Mouse (Mus musculus) CD4-positive helper T cell, adult 2 months (primary cell): ENCODE results near the gene Gpm6a.
"Not testable (repeated sequence)": the region's sequence is repeated elsewhere in the genome, so short reads cannot be mapped to it uniquely, and the experiment has no call there.

Experiments used
- DNase-seq: peaks from one replicate; pipeline ENCODE4 v3.0.0-alpha.2; 2012; ENCODE audit warnings: low read depth, missing footprints, low spot score

Gpm6a gene

DNA sequence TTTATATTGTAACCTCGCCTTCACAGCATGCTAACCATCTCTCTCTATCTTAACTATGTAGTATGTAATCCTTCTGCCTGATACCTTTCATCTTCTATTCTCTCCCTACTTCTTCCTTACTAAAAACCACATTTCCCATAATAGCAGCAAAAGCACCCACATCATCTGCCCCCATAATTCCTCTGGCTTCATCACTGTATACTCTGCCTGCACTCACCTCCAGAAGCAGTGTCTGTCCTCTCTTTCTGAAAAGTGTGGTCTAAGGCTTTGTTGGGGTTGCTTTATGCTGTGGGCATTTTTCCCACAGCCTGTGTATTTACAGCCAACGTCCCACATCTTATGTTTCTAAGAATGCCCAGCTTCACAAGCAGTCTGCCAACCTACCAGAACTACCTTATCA lies 57.6 kb downstream of the Gpm6a start:
- DNase-seq = no peak

GRCm38 (mm10) chr8:55017071-55017470 lies 62.4 kb downstream of the Gpm6a start:
- DNase-seq = no peak

GRCm38 (mm10) chr8:55025851-55026660 lies 71.4 kb downstream of the Gpm6a start:
- DNase-seq = no peak

- no peak for DNase-seq
Measured at GRCm38 (mm10) chr8:55026661-55027000, 72.0 kb downstream of the Gpm6a start.

DNA sequence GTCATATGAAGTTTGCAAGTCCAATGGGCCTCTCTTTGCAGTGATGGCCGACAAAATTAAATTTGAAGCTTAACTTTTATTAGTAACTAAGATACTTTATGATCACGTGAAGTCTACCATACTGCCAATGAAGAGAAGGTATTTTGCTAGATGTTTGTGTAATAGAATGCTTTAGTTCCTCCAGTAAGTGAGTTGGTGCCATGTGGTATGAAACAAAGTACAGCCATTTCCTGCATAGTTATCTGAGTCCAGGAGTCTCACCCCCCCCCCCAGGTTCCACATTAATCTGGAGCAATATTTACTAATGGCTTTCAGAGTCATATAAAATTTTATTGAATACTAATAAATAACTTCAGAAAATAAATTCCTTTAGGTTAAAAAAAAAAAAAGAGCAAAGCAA lies 73.7 kb downstream of the Gpm6a start:
- no peak for DNase-seq

GRCm38 (mm10) chr8:55031099-55031498 lies 76.5 kb downstream of the Gpm6a start:
- DNase-seq = no peak

- DNase-seq = no peak
Measured at GRCm38 (mm10) chr8:55034309-55034708, 79.7 kb downstream of the Gpm6a start.

GRCm38 (mm10) chr8:55035416-55035815 lies 80.8 kb downstream of the Gpm6a start:
- DNase-seq = no peak

- no peak for DNase-seq
Measured at GRCm38 (mm10) chr8:55042955-55043354, 88.3 kb downstream of the Gpm6a start.

GRCm38 (mm10) chr8:55048396-55048795 lies 93.8 kb downstream of the Gpm6a start:
- no peak for DNase-seq

- no peak for DNase-seq
Measured at GRCm38 (mm10) chr8:55049979-55050378, 95.3 kb downstream of the Gpm6a start.

DNA sequence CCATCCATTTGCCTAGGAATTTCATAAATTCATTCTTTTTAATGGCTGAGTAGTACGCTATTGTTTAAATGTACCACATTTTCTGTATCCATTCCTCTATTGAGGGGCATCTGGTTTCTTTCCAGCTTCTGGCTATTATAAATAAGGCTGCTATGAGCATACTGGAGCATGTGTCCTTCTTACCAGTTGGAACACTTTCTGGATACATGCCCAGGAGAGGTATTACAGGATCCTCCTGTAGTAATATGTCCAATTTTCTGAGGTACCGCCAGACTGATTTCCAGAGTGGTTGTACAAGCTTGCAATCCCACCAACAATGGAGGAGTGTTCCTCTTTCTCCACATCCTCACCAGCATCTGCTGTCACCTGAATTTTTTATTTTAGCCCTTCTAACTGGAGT lies 114.2 kb downstream of the Gpm6a start:
- DNase-seq = not testable (repeated sequence)

GRCm38 (mm10) chr8:55073481-55073880 lies 118.8 kb downstream of the Gpm6a start:
- no peak for DNase-seq

GRCm38 (mm10) chr8:55102195-55102594 lies 147.6 kb downstream of the Gpm6a start:
- DNase-seq = no peak

DNA sequence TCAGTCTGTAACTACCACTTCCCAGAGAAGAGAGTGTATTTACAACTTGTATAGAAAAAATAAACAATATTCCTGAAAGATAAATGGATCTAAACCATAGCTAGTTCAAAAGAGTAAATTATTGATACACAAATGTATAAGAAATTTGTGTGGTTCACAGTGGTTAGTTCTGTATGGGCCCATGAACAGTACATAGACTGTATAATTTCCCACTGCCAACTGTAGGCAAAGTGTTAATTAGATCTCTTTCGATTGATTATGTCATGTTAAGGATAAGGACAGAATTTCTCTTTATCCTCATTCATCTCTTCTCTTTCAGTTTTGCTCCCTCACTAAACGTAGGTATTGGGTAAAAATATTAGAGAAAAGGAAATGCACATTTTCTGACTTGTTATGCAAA lies 148.4 kb downstream of the Gpm6a start:
- no peak for DNase-seq

DNA sequence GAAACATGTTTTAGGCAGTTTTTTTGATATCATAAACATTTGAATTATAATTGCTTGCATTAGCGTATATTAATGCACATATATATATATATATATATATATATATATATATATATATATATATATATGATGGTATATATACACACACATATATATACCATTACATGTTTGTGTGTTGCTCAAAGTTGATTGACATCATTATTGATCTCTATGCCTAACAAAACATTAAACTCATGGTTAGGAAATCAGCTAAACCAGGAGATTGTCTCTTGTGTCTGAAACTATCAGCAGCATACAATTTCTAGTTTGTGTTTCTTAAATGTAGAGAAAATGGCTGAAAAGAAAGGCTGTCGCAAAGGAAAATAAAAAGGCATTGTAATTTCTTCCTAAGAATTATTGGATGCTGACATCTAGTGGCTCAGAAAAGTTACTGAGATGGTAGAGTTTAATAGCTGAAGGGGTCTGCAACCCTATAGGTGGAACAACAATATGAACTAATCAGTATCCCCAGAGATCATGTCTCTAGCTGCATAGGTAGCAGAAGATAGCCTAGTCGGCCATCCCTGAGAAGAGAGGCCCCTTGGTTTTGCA lies 149.3 kb downstream of the Gpm6a start:
- no peak for DNase-seq
